Mouse (Mus musculus) heart, postnatal 4 days (tissue): ENCODE data around the gene Faap100. TPM values are rescaled to one million over a fixed set of nuclear protein-coding genes. Genes with fewer than 3 reads are reported as not detected.

Experiments used
- DNase-seq: peaks from one replicate; pipeline ENCODE4 v3.0.0; 2021
- total RNA-seq, 2 experiments: library from RNA; stranded (reverse); gene quantifications; 2 replicates each; pipeline ENCODE4 v1.2.3; 2021

Faap100 gene
- total RNA-seq, 2 experiments from 2014 or later: 31.4 to 34.4 TPM

- DNase-seq: no peak
Measured at GRCm38 (mm10) chr11:120351250-120352092, 27.1 kb downstream of the Faap100 start.

GRCm38 (mm10) chr11:120350711-120351110 is 27.9 kb downstream of the Faap100 start:
- peak; percentile 57 for DNase-seq

- peak; percentile 97 for DNase-seq
Measured at GRCm38 (mm10) chr11:120349986-120350702, 28.4 kb downstream of the Faap100 start.

GRCm38 (mm10) chr11:120349371-120349985 is 29.1 kb downstream of the Faap100 start:
- peak; percentile 59 for DNase-seq

GRCm38 (mm10) chr11:120348684-120349370 is 29.7 kb downstream of the Faap100 start:
- peak; percentile 76 for DNase-seq

- peak; percentile 92 for DNase-seq
Measured at GRCm38 (mm10) chr11:120347791-120348683, 30.5 kb downstream of the Faap100 start, which contains the start of gene Actg1. Gene Actg1, minus strand, starts transcription at chr11:120348542.

GRCm38 (mm10) chr11:120347301-120347700 is 31.3 kb downstream of the Faap100 start:
- DNase-seq: peak; percentile 30

GRCm38 (mm10) chr11:120346383-120347034 is 32.1 kb downstream of the Faap100 start:
- peak; percentile 14 for DNase-seq

- peak; percentile 30 for DNase-seq
Measured at GRCm38 (mm10) chr11:120345067-120345681, 33.4 kb downstream of the Faap100 start.

GRCm38 (mm10) chr11:120344310-120344920 is 34.1 kb downstream of the Faap100 start:
- peak; percentile 40 for DNase-seq

- peak; percentile 56 for DNase-seq
Measured at GRCm38 (mm10) chr11:120343519-120344309, 34.9 kb downstream of the Faap100 start.

GRCm38 (mm10) chr11:120342656-120343160 is 35.9 kb downstream of the Faap100 start:
- DNase-seq: peak; percentile 5

- DNase-seq: peak; percentile 4
Measured at GRCm38 (mm10) chr11:120341661-120342060, 36.9 kb downstream of the Faap100 start.

- peak; percentile 5 for DNase-seq
Measured at GRCm38 (mm10) chr11:120339978-120340513, 38.5 kb downstream of the Faap100 start.

GRCm38 (mm10) chr11:120338786-120339185 is 39.8 kb downstream of the Faap100 start:
- no peak for DNase-seq

- DNase-seq: no peak
Measured at GRCm38 (mm10) chr11:120337447-120337846, 41.1 kb downstream of the Faap100 start.

GRCm38 (mm10) chr11:120335431-120336021 is 43.0 kb downstream of the Faap100 start:
- DNase-seq: peak; percentile 9

- peak; percentile 3 for DNase-seq
Measured at GRCm38 (mm10) chr11:120320156-120320555, 58.4 kb downstream of the Faap100 start.
